Mouse (Mus musculus) colon, adult 2 months (tissue): ENCODE data around the gene Pglyrp3. TPM values are rescaled to one million over a fixed set of nuclear protein-coding genes. Genes with fewer than 3 reads are reported as not detected.

ENCODE experiments used
- polyA plus RNA-seq: library from polyadenylated mRNA; depleted of rRNA; stranded (reverse); fragments of >200 nt; gene quantifications from 2 replicates; pipeline ENCODE4 v1.2.3, GENCODE M21; 2012; rRNA removed

The Pglyrp3 gene
- not detected in 2 replicates for polyA plus RNA-seq

GRCm38 (mm10) chr3:92014283-92014682 is at the start of gene Pglyrp3:
Gene Pglyrp3, plus strand, starts transcription at chr3:92014583.

Other genes with a start within 250 kb of the Pglyrp3 start
- 0.29 and 0.52 TPM in 2 replicates for gene Lor, start 68.6 kb downstream of the Pglyrp3 start, polyA plus RNA-seq
- not detected in 2 replicates for gene Prr9, start 109.4 kb downstream of the Pglyrp3 start, polyA plus RNA-seq
- not detected in 2 replicates for gene Lelp1, start 128.2 kb downstream of the Pglyrp3 start, polyA plus RNA-seq
- 32.7 and 59.6 TPM in 2 replicates for gene Sprr2a1, start 201.2 kb downstream of the Pglyrp3 start, polyA plus RNA-seq
- gene Sprr2a2, start 201.3 kb downstream of the Pglyrp3 start, polyA plus RNA-seq = 23,758 and 55,060 TPM in 2 replicates